Mouse (Mus musculus) urinary bladder, adult 2 months (tissue): Measurements from ENCODE around the gene Rtn4. TPM values are rescaled to one million over a fixed set of nuclear protein-coding genes. Genes with fewer than 3 reads are reported as not detected.

Source experiments
- DNase-seq: peaks from one replicate; pipeline ENCODE4 v3.0.0; 2022; ENCODE audit warnings: low spot score
- polyA plus RNA-seq: library from polyadenylated mRNA; depleted of rRNA; stranded (reverse); fragments of >200 nt; gene quantifications from 2 replicates; pipeline ENCODE4 v1.2.3, GENCODE M21; 2012; rRNA removed

The Rtn4 gene
- polyA plus RNA-seq, 1 experiment: 342 TPM

DNA sequence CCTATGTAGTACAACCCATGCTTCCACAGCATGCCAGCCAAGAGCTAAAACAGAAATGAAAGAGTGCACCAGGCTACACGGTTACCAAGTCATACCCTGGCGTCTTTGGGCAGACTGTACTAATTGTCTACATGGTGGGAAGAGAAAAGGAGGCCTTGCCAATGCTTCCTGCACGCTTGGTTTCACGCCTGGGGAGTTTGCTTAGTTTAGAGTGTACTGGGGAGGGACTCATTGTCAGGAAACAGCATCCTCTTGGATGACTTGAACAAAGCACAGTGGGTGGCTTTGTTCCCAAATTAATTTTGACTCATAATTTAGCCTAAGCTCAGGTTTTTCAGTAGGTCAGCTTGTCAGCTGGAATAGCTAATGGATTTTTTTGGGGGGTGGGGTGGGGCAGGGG, 72.3 kb downstream of the Rtn4 start:
- DNase-seq: no peak

DNA sequence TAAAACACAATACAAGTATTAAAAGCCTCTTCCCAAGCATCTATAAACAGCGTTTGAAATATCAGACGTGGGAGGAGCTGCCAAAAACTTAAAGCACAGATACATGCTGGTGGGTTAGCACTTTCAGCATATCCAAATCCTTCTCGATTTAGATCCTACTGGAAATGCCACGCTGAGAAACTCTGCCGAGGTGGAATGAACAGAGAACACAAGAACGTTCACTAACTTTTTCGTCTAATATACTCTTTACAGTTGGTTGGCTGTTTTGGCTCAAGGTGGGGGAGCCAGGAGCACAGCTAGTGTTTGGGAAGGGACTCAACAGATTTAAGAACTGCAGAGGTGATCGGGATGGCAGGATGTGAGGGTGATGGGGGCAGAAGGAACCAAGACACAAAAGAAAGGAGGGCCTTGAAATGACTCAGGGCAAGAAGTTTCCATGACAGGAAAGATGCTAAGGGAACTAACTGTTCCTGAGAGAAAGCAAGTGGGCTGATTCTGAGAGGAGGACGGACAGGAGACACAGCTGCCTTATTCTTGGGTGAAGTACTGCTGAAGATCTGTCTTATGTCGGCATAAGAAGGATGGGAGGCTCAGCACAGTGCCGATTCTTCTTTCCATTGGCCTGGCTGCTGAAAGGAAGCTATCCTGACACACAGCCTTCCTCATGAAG, 73.7 kb downstream of the Rtn4 start:
- DNase-seq: no peak

DNA sequence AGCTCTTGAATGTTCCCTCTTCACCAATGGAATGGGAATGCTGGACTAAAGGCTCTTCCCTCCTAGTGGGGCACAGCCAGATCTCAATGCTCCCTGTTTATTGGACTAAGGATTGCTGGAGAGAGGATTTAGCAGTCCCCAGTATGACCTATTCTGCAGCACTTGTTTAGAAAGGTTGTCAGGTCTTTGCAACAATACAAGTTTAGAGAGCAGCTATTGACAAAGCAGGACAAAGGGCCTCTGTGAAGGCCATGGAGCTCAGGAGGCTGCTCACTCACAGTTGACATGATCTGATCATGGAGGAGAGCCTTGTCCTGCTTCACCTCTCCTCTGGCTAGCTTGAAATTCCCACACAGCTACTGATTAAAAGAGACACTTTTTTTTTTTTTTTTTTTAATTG, 75.8 kb downstream of the Rtn4 start:
- DNase-seq: no peak

DNA sequence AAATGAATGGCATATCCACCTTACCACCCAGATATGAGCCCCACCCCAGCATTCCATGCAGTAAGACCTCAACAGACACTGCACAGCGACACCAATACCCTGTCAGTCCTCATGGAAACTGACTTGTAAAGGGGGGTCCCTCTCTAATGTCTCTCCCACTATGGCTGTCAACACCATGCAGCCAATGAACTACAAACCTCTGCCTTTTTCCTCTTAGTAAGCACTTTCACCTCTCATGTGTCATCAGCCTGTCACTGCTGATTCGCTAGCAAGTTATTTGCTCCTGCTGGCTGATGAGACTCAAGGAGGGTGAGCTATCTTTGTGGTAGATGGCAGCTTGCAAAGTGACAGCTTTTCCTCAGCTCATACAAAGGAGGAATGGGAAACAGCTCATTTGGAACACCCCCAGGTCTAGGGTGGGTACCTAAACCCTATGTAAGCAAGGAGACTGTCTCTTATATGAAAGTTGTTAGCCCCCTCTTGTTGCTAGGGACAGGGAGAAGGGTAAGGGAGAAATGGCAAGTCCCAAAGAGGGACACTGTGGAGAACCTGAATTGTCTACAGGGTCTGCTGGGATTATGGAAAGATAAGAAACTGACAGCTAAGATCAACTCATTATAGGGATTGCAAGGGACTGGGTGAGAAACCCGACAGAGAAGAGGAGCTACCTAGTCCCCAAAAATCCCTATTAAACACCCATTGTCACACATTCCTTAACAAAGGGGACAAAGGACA, 78.1 kb downstream of the Rtn4 start:
- no peak for DNase-seq

DNA sequence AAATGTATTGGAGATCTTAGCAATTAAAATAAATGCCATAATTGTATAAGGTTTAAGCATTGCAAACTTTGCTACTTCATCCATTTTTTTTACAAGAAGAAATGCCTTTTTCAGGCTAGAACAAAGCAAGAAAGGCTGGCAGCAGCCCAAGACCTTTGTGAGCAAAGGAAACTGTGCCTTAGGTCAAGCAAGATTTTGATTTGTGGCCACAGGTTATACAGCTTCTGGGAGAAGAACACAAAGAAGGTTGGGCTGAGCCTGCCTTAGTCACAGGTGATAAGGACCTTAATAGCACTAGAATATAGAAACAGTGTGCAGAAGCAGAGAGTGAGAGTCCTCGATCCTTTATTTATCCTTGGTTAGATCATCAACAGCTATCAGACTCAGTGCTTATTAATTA, 79.5 kb downstream of the Rtn4 start:
- no peak for DNase-seq

DNA sequence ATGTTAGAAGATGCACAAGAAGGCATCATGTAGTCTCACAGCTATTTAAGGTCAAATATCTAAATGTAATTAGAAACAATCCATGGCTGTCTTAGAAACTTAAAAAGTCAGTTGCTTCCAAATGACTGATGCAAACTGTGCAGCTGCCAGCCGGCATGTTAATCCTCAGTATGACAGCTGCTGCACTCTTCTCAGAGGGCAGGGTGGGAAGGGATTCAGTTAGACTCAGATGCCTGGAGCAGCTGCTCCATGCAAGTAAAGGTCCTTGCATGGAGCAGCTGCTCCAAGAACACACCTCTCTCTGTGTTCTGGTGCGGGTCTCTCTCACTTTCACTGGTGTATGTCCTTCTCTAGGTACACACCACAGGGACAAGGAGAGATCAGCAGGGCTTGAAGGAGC, 81.5 kb downstream of the Rtn4 start:
- no peak for DNase-seq

DNA sequence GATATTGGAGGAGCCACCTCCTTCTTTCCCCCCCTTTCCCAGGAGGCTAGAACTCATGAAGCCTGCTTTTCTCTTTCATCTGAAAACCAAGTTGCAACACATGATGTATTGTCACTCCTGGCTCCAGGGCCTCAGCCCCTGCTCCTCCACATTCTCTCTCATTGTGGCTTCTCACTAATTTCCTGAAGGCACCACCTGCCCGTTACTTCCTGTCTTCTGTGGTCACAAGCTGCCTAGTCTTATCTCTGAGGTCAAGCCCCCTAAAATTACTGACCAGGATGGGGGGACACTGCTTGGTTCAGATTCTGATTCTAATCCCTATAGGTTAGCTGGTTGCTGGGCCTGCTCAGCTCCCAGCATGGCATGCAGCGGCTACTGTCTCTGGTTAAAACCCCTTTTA, 82.0 kb downstream of the Rtn4 start:
- no peak for DNase-seq

DNA sequence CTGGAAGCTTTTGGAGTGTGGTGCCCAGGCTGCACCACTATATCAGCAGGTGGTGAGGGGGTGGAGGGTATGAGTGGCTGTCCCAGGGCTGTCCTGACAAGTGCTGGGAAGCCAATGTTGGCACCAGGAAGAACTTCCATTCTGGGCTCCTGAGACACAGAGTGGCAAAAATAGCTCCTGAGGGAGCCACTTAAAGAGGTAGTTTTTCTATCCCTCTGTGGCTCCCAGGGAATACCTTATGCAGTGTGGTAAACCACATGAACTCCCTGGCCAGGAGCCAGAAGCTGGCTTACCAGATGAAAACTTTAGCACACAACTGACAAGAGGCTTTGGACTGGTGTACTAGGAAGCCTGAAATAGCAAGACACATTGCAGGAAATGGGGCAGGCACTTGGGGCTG, 85.2 kb downstream of the Rtn4 start:
- DNase-seq: no peak

DNA sequence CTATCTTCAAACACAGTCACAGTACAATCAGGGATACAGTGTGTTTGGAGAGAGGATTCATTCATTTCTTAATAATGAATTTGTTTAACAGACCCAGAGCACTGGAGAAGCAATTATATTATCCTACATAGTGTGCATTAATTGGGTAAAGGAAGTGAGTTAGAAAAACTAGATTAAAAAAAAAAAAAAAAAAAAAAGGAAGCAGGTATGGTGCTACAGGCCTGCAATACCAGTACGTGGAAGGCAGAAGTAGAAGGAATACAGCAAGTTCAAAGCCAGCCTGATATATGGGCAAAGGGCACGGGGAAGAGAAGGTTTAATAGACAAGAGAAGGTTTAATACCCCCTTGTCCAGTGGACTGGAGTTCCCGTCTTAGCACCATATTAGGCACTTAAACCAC, 86.2 kb downstream of the Rtn4 start:
- no peak for DNase-seq

DNA sequence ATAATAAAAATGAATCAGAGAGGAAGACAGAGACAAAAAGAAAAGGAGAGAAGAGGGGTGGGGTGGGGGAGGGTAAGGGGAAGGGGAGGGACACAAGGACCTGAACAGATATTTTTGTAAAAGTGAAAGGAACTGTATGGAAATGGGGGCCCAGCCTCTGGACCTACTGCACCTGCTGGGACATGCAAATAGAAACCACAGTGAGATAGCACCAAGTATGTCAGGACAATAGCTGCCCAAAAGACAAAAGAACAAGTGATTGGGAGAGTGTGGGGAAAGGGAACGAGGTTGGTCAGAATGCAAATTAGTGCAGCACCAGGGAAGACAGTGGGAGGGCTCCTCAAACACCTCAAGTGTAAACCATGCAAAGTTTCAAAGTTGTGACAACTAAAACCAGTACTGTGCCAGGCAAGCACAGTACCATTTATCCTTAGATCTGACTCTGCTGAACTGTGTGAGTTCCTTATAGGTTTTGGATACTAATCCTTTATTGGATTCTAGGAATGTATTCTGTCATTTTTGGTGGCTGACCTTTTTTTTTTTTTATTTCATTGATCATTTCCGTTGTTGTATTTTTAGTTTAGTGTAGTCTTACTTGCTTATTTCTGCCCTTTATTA, 86.8 kb downstream of the Rtn4 start:
- no peak for DNase-seq

DNA sequence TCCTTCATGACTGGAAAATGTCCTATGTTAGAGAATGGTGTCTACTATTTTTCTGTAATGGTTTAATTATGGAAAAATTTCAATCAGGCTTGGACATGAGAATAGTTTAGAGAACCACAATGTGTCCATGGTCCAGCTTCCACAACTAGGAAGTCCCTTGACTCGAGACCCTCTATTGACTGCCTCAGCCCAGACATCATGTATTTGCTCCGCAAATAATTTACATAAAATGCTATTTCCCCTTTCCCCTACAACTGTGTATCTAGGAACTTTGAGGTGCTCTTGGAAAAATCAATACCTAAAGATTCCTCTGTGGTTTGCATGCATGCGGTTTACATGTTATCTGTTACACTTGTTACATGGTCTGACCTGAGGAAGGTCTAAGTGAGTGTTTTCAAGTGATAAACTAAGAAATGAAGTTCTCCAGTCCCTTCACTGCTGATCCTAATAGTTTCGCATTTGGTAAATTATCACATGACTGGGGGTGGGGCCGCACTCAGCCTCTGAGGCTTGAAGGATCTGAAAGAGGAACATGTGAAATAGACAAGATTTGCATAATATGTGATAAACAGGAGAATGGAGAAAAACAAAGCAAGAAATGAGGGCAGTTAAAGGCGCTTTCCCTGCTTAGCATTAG, 94.0 kb downstream of the Rtn4 start:
- DNase-seq: no peak

DNA sequence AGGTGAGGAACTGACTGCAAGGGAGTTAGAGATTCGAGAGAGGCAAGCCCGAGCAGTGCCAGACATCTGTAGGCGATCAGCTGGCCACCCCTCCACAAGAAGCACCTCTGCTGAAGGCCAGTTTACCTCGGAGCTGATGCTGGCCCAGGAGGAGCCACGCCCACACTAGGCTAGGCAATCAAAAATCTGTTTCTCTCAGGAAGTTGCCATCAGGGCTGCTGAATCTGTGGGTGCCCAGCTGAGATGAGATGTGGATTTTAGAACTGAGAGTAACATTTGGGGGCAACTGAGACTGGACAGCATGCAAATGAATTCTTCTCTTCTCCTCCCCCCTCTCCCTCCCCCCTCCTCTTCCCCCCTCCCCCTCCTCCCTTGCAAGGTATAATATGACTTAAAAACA, 94.7 kb downstream of the Rtn4 start:
- no peak for DNase-seq

DNA sequence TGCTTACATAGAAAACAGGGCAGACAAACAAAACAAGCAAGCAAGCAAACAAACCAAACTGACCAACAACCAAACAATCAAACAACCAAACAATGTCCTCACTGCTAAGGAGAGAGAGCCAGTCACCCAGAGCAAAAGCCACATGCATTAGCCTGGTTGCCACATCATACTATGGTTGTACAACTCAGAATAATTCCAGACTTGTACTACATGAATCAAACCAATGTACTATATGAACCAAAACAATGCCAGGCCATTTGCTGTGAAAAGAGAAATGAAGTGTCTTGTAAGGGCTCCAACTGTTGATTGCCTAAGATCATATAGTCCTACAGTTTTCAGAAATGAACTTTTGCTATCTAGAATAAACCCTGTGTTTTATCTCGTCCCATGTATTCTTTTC, 95.8 kb downstream of the Rtn4 start:
- no peak for DNase-seq

DNA sequence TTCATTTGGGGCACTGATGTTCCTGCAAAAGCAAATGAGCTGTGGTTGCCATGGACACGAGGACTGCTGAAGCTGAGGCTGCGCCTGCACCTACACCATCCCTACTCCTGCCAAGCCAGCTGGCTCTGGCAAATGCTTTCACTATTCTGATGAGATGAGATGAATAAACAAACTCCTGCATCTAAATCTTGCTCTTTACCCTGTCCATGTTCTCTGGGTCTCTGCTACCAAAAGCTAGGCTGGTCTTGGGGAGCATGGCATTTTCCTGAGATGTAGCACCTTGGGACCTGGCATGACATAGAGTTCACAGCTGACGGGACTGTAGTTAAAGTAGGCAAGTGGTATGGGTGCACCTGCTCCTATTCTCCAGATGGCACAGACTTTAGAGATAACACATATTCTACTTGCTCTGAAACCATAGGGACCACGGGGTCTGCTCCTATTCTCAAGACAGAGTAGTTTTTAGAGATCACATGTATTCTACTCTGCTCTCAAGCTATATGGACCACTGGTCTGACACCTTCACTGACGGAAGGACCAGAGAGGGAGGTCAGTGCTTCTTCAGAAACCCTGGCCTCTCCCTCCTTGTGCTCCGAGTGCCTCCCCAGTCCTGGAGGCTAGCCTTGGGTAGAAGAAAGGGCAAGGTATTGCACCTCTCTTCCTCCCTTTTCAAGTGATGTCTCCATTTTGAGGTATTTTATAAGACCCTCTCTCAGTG, 96.3 kb downstream of the Rtn4 start:
- DNase-seq: no peak

DNA sequence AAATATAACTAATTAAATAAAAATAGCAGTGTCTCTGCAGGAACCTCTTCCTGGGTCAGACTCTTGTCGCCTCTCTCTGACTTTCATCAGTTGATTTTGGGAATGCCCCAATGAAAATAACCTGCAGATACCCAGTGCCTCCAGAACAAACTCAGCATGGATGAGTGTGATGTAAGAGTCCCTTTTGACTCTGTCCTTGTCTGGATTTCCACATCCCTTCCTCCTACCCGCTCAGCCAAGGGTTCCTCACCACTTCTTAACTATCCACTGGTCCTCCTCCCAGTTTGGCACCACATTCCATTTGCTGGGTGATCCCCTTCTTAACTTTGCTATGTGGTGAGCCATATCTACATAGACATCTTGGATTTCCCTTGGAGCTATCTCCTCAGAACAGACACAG, 98.0 kb downstream of the Rtn4 start:
- no peak for DNase-seq

Other genes starting within 250 kb of the Rtn4 start
- 28.2 and 28.3 TPM in 2 replicates for gene Prorsd1, start 177.9 kb upstream of the Rtn4 start, polyA plus RNA-seq
- gene Mtif2, start 166.5 kb upstream of the Rtn4 start, polyA plus RNA-seq: 23.8 and 24.3 TPM in 2 replicates
- gene Clhc1, start 145.0 kb upstream of the Rtn4 start, polyA plus RNA-seq: 0.33 and 0.40 TPM in 2 replicates
- gene Rps27a, start 144.8 kb upstream of the Rtn4 start, polyA plus RNA-seq: 1,401 and 1,405 TPM in 2 replicates
- gene 4931440F15Rik, start 132.7 kb downstream of the Rtn4 start, polyA plus RNA-seq: 0.04 and 0.15 TPM in 2 replicates